ENCODE assay signal across 24 mouse cellular contexts in the genomic region with DNA sequence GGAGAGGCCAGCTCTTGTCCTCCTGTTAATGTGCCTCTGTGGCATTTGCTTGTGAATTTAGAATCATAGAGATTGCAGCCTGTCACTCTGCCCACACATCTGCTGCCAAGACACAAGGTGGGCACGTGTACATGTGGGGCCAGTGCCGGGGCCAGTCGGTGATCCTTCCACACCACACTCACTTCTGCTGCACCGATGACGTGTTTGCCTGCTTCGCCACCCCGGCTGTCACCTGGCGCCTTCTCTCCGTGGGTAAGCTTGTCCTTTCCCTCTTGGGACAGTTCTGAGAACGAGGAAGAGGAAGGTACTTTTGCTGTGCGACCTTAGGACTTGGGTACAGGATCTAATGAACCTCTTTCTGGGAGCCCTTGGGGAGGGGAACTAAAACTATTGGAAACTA. TPM values are rescaled to one million over a fixed set of nuclear protein-coding genes. Genes with fewer than 3 reads are reported as not detected.
DNase-seq lines count a peak whose midpoint lies in the region; ATAC-seq and TF ChIP-seq lines count a peak whose summit lies in the region.
"Had no signal": no experiment of that assay in that cellular context is flagged by ENCODE, and none has a peak within 500 bp of the region (broad histone marks: within the 10 kb centered on the region; RNA-seq: fewer than 3 reads in every experiment).

No protein-coding gene starts in this region.

- no peak for ATAC-seq in forebrain, embryonic 12.5 days (ENCODE audit: low FRiP score)
- no peak for ATAC-seq in forebrain, embryonic 11.5 days (replicated peaks; ENCODE audit: low FRiP score)
- ATAC-seq: hindbrain, postnatal 0 days; liver, embryonic 12.5 days; midbrain, embryonic 15.5 days had no signal

- no peaks in the 10 kb centered on the region for H3K9me3 ChIP-seq in forebrain, embryonic 12.5 days
- H3K9me3 ChIP-seq in forebrain, embryonic 11.5 days (ENCODE audit: control insufficient read depth, low read length), result no peaks in the 10 kb centered on the region
- H3K9me3 ChIP-seq in heart, embryonic 10.5 days, result no peaks in the 10 kb centered on the region
- H3K9me3 ChIP-seq: heart, embryonic 12.5 days; hindbrain, embryonic 10.5 days; liver, embryonic 12.5 days; midbrain, embryonic 15.5 days; neural tube, embryonic 12.5 days had no signal

- no peak for DNase-seq in forebrain, embryonic 11.5 days (ENCODE audit: low spot score)
- peak; percentile 71 for DNase-seq in heart, embryonic 10.5 days (ENCODE audit: low spot score)
- no peak for DNase-seq in heart, postnatal 14 days
- no peak for DNase-seq in layer of hippocampus, adult 2 months (ENCODE audit: low spot score in 2 of 2)
- DNase-seq in layer of hippocampus, postnatal 10 days (ENCODE audit: low spot score in 2 of 2), result no peak
- no peak for DNase-seq in retina, embryonic 14.5 days (ENCODE audit: low spot score)
- DNase-seq: adrenal gland, postnatal 14 days; cerebellum, adult 11 months; gastrocnemius, adult 2 months; kidney, adult 11 months; lung, adult 18-20 months; lung, postnatal 14 days; retina, postnatal 1 day; right cerebral cortex, postnatal 25 days; thymus, postnatal 25 days had no signal

- 0 out of 2 replicates have a peak overlapping the region, but pooled peaks have one; percentile 5 for H3K27ac ChIP-seq in forebrain, embryonic 12.5 days
- H3K27ac ChIP-seq in forebrain, embryonic 11.5 days (ENCODE audit: low read depth, low read length), result no peak overlapping the region
- no peak overlapping the region for H3K27ac ChIP-seq in heart, embryonic 10.5 days
- peak overlapping the region; percentile 86 for H3K27ac ChIP-seq in layer of hippocampus, adult 2 months
- H3K27ac ChIP-seq in cortical plate, adult 2 months (ENCODE audit: insufficient read depth, low read length), result peak overlapping the region; percentile 59; the same call in 1 of the 2 replicates
- H3K27ac ChIP-seq: gastrocnemius, adult 2 months; hindbrain, embryonic 10.5 days; hindbrain, postnatal 0 days; kidney, postnatal 0 days; liver, embryonic 12.5 days; midbrain, embryonic 15.5 days; neural tube, embryonic 12.5 days had no signal

- no peak for TF ChIP-seq POLR2A in cortical plate, adult 2 months (IDR thresholded peaks at IDR 0.05; ENCODE audit: extremely low read depth, insufficient read depth, low read length)

- no peaks in the 10 kb centered on the region for H3K27me3 ChIP-seq in forebrain, embryonic 12.5 days
- no peaks in the 10 kb centered on the region for H3K27me3 ChIP-seq in forebrain, embryonic 11.5 days (ENCODE audit: control insufficient read depth, insufficient read depth, low read length)
- H3K27me3 ChIP-seq in heart, embryonic 10.5 days (ENCODE audit: insufficient read depth, poor library complexity, severe bottlenecking), result no peaks in the 10 kb centered on the region
- H3K27me3 ChIP-seq: heart, embryonic 12.5 days; liver, embryonic 12.5 days; midbrain, embryonic 15.5 days; neural tube, embryonic 12.5 days had no signal

- H3K4me1 ChIP-seq in forebrain, embryonic 12.5 days, result no peaks in the 10 kb centered on the region
- no peaks in the 10 kb centered on the region for H3K4me1 ChIP-seq in forebrain, embryonic 11.5 days (replicated peaks; ENCODE audit: control insufficient read depth, insufficient read depth, low read length)
- no peaks in the 10 kb centered on the region; the same call in 1 of the 2 replicates for H3K4me1 ChIP-seq in heart, embryonic 10.5 days
- peaks cover 10% of the 10 kb centered on the region for H3K4me1 ChIP-seq in cortical plate, adult 2 months (ENCODE audit: control insufficient read depth, insufficient read depth, low read length)
- H3K4me1 ChIP-seq: hindbrain, embryonic 10.5 days; midbrain, embryonic 15.5 days; neural tube, embryonic 12.5 days had no signal

- no peak for TF ChIP-seq CTCF in layer of hippocampus, adult 2 months (conservative IDR thresholded peaks at IDR 0.05)
- no peak for TF ChIP-seq CTCF in cortical plate, adult 2 months (IDR thresholded peaks at IDR 0.05; ENCODE audit: extremely low read depth, insufficient read depth, low read length)

- intact Hi-C loops in heart, postnatal 14 days (cut with DNase I), result no loop called here

- no peak overlapping the region for H3K9ac ChIP-seq in forebrain, embryonic 12.5 days
- no peak overlapping the region for H3K9ac ChIP-seq in forebrain, embryonic 11.5 days (ENCODE audit: low read length)
- H3K9ac ChIP-seq: heart, embryonic 12.5 days; liver, embryonic 12.5 days; midbrain, embryonic 15.5 days; neural tube, embryonic 12.5 days had no signal

- H3K4me2 ChIP-seq in forebrain, embryonic 12.5 days, result no peak overlapping the region
- H3K4me2 ChIP-seq in forebrain, embryonic 11.5 days (ENCODE audit: low read depth, low read length, severe bottlenecking), result no peak overlapping the region
- H3K4me2 ChIP-seq: heart, embryonic 12.5 days; liver, embryonic 12.5 days; midbrain, embryonic 15.5 days; neural tube, embryonic 12.5 days had no signal

- peaks cover 82% of the 10 kb centered on the region for H3K36me3 ChIP-seq in forebrain, embryonic 12.5 days (replicated peaks)
- peaks cover 6% of the 10 kb centered on the region; the same call in 1 of the 2 replicates for H3K36me3 ChIP-seq in forebrain, embryonic 11.5 days (ENCODE audit: control insufficient read depth, insufficient read depth, low read length)
- peaks cover 91% of the 10 kb centered on the region for H3K36me3 ChIP-seq in heart, embryonic 10.5 days

- H3K4me3 ChIP-seq in forebrain, embryonic 12.5 days (replicated peaks), result no peak overlapping the region
- no peak overlapping the region for H3K4me3 ChIP-seq in forebrain, embryonic 11.5 days (ENCODE audit: low read depth, low read length)
- H3K4me3 ChIP-seq in heart, embryonic 10.5 days, result no peak overlapping the region
- no peak overlapping the region for H3K4me3 ChIP-seq in layer of hippocampus, adult 2 months
- no peak overlapping the region for H3K4me3 ChIP-seq in cortical plate, adult 2 months (ENCODE audit: insufficient read depth, low read length)
- H3K4me3 ChIP-seq: gastrocnemius, adult 2 months; heart, embryonic 12.5 days; hindbrain, embryonic 10.5 days; liver, embryonic 12.5 days; midbrain, embryonic 15.5 days; neural tube, embryonic 12.5 days had no signal

- 88% methylated on average over 11 of the region's 11 CpGs for WGBS in forebrain, embryonic 12.5 days
- WGBS in forebrain, embryonic 11.5 days, result 95% methylated on average over 11 of the region's 11 CpGs
- 89% methylated on average over 11 of the region's 11 CpGs for WGBS in heart, embryonic 10.5 days

RNA-seq across cellular contexts. Expression of a gene that starts 50.8 kb away (rescaled TPM):
- polyA plus RNA-seq in forebrain, embryonic 12.5 days (2016; fragmentation: Nextera tagmentation; extraction: Ambion mirVana), result 118 and 136 TPM in 2 replicates
- polyA plus RNA-seq in forebrain, embryonic 11.5 days (2014; fragmentation: Nextera tagmentation; extraction: Ambion mirVana), result 142 and 160 TPM in 2 replicates
- 81.2 and 99.9 TPM in 2 replicates for polyA plus RNA-seq in heart, embryonic 10.5 days (2016; fragmentation: Nextera tagmentation; extraction: Ambion mirVana)
- total RNA-seq in heart, postnatal 14 days (2021), result 10 to 100 TPM; 29.3 to 29.4 TPM
- total RNA-seq in layer of hippocampus, adult 2 months (2021), result 10 to 100 TPM; 29.0 to 34.8 TPM
- 10 to 100 TPM; 33.0 to 33.1 TPM for total RNA-seq in layer of hippocampus, postnatal 10 days (2021)
- 22.9 and 23.8 TPM in 2 replicates for polyA plus RNA-seq in cortical plate, adult 2 months (2012; rRNA removed)

Comparison
In these comparisons a context has a peak if more than half of its experiments do, and no peak if none do; other contexts are left out.
1. H3K27ac ChIP-seq: peak in forebrain, embryonic 12.5 days (single experiment), layer of hippocampus, adult 2 months (single experiment) and cortical plate, adult 2 months (single experiment); none in forebrain, embryonic 11.5 days (single experiment) and heart, embryonic 10.5 days (single experiment).